Mouse (Mus musculus): ENCODE data around the gene Skap2. TPM values are rescaled to one million over a fixed set of nuclear protein-coding genes. Genes with fewer than 3 reads are reported as not detected.

Gene Skap2
- total RNA-seq, 1 experiment from 2014 or later: 241 TPM

DNA sequence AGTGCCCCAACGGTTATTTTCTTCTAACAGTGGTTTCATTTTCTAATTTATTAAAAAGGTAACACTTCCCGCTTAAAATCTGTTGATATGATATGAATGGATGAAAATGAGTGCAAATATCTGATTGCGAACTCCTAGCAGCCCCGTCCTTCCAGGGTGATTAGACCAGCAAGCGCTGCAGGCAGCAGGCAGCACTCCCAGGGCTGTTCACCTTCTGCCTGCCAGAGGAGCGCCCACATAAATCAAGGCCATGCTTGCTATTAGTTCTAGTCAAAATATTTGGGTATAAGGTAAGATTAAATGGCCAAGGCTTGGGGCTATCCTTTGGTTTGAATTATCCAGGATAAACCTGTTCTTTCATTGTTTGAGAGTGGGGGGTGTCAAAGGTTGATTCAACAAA, 3.0 kb downstream of the Skap2 start:
- no peak for ATAC-seq (replicated peaks in 1 of 2; ENCODE audit: insufficient read depth in 1 of 2, low FRiP score in 2 of 2, low TSS enrichment in 1 of 2, low read depth in 1 of 2, poor library complexity in 2 of 2, severe bottlenecking in 2 of 2)

DNA sequence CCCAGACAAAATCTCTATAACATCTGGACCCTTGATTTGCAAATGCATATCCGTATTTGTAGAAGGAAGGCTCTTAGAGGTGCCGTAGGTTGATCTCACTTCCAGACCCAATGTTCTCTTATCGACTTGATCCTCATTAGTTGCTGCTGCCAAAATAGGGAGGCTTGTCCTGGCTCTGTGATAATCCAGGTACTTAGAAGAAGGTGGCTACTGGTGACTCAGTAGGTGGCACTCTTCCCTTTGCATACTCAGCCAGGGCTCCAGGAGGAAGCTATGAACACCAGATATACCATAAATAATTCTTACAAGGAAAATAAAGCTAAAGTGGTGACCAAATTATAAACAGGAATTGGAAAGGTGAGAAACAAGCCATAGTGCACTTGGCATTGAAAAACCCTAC, 3.6 kb downstream of the Skap2 start:
- no peak for ATAC-seq (replicated peaks in 1 of 2; ENCODE audit: insufficient read depth in 1 of 2, low FRiP score in 2 of 2, low TSS enrichment in 1 of 2, low read depth in 1 of 2, poor library complexity in 2 of 2, severe bottlenecking in 2 of 2)

- no peak for ATAC-seq (replicated peaks in 1 of 2; ENCODE audit: insufficient read depth in 1 of 2, low FRiP score in 2 of 2, low TSS enrichment in 1 of 2, low read depth in 1 of 2, poor library complexity in 2 of 2, severe bottlenecking in 2 of 2)
Measured at GRCm38 (mm10) chr6:52006649-52007218, 5.6 kb downstream of the Skap2 start.

DNA sequence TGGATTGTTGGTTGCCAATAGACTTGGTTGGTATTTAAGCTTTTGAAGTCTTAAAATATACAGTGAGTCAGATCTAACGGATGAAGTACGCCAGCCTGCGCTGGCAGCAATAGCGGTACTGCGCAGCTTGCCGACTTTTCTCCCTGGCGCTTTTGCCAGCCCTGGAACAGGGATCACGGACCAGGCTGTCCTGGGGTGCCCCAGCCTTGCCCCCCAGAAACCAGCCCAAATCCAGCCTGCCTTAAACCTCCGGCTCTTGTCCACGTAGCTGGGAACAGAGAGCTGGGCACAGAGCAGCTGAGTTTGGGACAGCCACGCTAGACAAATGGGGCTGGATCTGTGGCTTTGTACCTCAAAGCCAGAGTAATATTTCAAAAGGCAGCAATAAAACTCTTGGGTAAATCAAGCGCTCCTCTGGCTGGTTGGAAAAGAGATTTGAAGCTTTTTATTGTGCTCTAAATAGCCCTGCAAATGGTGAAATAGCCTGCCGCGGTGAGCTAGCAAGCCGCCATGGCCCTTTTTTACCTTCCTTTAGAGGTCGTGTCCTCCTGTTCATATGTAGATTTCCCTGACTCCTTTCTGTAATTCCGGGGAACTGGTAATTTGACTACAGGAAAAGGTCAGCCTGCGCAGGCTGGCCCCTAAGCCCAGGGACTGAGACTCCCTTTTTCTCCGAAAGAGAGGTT, 6.2 kb downstream of the Skap2 start:
- ATAC-seq (replicated peaks in 1 of 2; ENCODE audit: insufficient read depth in 1 of 2, low FRiP score in 2 of 2, low TSS enrichment in 1 of 2, low read depth in 1 of 2, poor library complexity in 2 of 2, severe bottlenecking in 2 of 2): peak; percentile 25 to 44; a peak in 1 of 4 replicates

DNA sequence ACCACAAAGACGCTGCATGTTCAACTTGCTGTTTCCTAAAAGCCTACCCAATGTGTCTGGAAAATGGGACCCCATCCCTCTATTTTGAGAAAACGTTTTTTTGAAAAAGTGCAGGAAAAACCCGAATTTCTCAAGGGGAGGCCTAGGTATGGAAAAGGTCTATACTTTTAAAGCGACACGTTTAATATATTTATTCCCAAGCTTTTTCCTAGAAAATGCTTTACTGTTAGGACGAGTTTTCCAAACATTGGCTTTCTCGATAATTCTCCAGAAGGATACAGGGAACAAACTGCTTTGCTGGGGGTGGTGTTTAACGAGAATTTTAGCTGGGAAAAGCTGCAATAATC, 6.8 kb downstream of the Skap2 start:
- ATAC-seq (replicated peaks in 1 of 2; ENCODE audit: insufficient read depth in 1 of 2, low FRiP score in 2 of 2, low TSS enrichment in 1 of 2, low read depth in 1 of 2, poor library complexity in 2 of 2, severe bottlenecking in 2 of 2): no peak

DNA sequence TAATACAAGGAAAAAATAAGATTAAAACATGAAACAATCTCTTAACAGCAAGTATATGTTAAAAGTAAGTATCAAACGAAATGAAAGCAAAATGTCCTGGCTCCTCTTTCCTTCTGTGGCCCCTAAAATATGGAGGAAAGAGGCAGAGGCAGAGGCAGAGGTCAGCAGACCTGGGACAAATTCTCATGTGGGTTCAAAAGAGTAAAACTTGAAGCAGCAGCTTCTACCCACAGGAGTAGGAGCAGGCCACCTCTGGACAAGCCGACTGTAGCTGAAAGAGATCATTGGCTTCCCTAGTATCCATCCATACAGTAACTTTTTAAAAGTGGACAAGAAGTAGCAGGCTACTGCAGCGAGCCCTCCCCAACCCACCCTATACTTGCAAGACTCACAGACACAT, 7.4 kb downstream of the Skap2 start:
- no peak for ATAC-seq (replicated peaks in 1 of 2; ENCODE audit: insufficient read depth in 1 of 2, low FRiP score in 2 of 2, low TSS enrichment in 1 of 2, low read depth in 1 of 2, poor library complexity in 2 of 2, severe bottlenecking in 2 of 2)

DNA sequence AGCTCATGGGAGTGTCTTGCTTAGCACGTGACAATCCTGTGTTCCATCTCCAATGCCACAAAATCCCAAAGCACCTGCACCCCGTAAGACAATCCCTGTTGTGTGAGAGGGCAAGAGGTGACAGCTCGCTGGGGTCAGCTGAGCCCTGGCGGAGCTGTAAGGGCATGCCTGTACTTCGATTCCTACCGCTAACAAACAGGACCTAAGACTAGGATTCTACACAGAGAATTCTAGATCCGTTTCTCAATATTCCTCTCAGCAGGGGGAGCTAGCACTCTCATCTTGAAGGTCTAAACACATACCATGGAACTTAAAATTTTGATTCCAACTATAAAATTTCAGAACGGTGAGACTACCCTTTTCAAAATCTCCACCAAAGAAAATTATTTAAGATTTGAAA, 9.7 kb downstream of the Skap2 start:
- peak in 1 of 2 experiments; percentile 53; a peak in 2 of 4 replicates for ATAC-seq (replicated peaks in 1 of 2; ENCODE audit: insufficient read depth in 1 of 2, low FRiP score in 2 of 2, low TSS enrichment in 1 of 2, low read depth in 1 of 2, poor library complexity in 2 of 2, severe bottlenecking in 2 of 2)

GRCm38 (mm10) chr6:51999157-51999478, 13.2 kb downstream of the Skap2 start:
- ATAC-seq (replicated peaks in 1 of 2; ENCODE audit: insufficient read depth in 1 of 2, low FRiP score in 2 of 2, low TSS enrichment in 1 of 2, low read depth in 1 of 2, poor library complexity in 2 of 2, severe bottlenecking in 2 of 2): no peak

- peak in 1 of 2 experiments; percentile 53; a peak in 3 of 4 replicates for ATAC-seq (replicated peaks in 1 of 2; ENCODE audit: insufficient read depth in 1 of 2, low FRiP score in 2 of 2, low TSS enrichment in 1 of 2, low read depth in 1 of 2, poor library complexity in 2 of 2, severe bottlenecking in 2 of 2)
Measured at GRCm38 (mm10) chr6:51998409-51999156, 13.8 kb downstream of the Skap2 start.

GRCm38 (mm10) chr6:51987999-51988398, 24.4 kb downstream of the Skap2 start:
- no peak for ATAC-seq (replicated peaks in 1 of 2; ENCODE audit: insufficient read depth in 1 of 2, low FRiP score in 2 of 2, low TSS enrichment in 1 of 2, low read depth in 1 of 2, poor library complexity in 2 of 2, severe bottlenecking in 2 of 2)

DNA sequence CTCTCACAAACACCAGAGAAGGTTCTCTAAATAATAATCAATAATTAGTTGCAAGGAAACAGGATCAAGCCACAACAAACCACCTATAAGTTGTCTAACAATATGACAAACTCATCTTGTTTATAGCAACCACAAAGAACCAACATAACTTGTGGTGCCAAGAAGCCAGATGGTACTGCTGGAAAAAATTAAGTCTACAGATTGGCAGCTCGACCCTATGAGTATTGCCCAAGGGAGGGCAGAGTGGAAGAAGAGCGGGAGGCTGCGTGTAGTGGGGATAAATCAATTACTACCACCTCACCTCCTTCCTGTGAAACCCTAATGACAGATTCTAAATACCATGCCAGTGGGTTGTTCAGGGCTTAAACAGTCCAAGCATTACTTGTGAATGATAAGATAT, 34.7 kb downstream of the Skap2 start:
- ATAC-seq (replicated peaks in 1 of 2; ENCODE audit: insufficient read depth in 1 of 2, low FRiP score in 2 of 2, low TSS enrichment in 1 of 2, low read depth in 1 of 2, poor library complexity in 2 of 2, severe bottlenecking in 2 of 2): no peak

GRCm38 (mm10) chr6:51975751-51976150, 36.6 kb downstream of the Skap2 start:
- no peak for ATAC-seq (replicated peaks in 1 of 2; ENCODE audit: insufficient read depth in 1 of 2, low FRiP score in 2 of 2, low TSS enrichment in 1 of 2, low read depth in 1 of 2, poor library complexity in 2 of 2, severe bottlenecking in 2 of 2)

- no peak for ATAC-seq (replicated peaks in 1 of 2; ENCODE audit: insufficient read depth in 1 of 2, low FRiP score in 2 of 2, low TSS enrichment in 1 of 2, low read depth in 1 of 2, poor library complexity in 2 of 2, severe bottlenecking in 2 of 2)
Measured at GRCm38 (mm10) chr6:51958992-51959391, 53.4 kb downstream of the Skap2 start.

DNA sequence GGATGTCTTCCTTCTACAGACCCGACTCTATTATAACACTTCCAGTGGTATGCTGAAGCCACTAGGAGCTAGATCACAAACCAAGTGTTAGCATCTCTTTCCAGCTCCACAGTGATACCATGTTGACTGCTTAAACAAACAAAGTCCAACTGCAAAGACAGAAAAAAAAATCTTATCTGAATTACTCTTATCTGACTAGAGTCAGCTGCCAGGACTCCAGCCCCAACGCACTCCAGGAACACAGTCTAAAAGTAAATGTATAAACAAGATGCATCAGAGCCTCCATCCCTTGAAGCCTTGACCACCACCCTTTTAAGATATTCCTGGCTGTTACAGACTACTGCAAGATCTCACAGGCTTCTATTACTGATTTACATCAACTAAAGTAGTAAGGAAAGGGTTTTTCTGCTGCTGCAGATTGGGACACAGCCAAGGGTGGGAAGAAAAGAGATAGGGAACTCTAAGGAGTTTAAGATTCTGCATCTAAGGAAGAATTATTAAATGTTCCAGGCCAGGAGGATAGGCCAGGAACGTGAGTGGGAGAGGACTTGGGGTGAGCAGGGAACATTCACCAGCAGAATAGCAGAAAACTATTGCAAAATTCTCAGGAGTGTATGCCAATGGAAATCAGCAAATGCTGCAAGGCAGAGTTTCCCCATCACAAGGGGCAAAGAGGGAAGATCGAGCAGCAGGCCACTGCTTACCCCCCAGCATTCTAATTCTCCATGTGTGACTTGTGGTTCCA, 56.1 kb downstream of the Skap2 start:
- no peak for ATAC-seq (replicated peaks in 1 of 2; ENCODE audit: insufficient read depth in 1 of 2, low FRiP score in 2 of 2, low TSS enrichment in 1 of 2, low read depth in 1 of 2, poor library complexity in 2 of 2, severe bottlenecking in 2 of 2)

DNA sequence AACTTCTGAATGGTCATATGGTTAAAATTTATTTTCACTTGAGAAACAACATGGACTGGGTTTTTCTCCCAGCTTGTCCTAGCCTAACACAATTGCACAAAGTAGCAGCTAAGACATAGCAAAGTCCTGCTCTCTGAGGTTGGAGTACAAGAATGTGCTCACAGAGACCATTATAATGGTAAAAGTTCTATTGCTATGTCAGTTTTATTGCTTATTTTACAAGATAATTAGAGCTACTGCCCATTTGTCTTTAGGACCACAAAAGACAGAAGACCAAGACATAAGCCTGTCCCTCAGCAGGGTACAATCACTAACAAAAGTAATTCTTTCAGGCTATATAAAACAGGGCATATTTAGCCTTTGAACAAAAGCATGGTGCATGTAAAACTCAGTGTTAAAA, 64.7 kb downstream of the Skap2 start:
- no peak for ATAC-seq (replicated peaks in 1 of 2; ENCODE audit: insufficient read depth in 1 of 2, low FRiP score in 2 of 2, low TSS enrichment in 1 of 2, low read depth in 1 of 2, poor library complexity in 2 of 2, severe bottlenecking in 2 of 2)

- ATAC-seq (replicated peaks in 1 of 2; ENCODE audit: insufficient read depth in 1 of 2, low FRiP score in 2 of 2, low TSS enrichment in 1 of 2, low read depth in 1 of 2, poor library complexity in 2 of 2, severe bottlenecking in 2 of 2): no peak
Measured at GRCm38 (mm10) chr6:51944916-51945315, 67.4 kb downstream of the Skap2 start.

- ATAC-seq (replicated peaks in 1 of 2; ENCODE audit: insufficient read depth in 1 of 2, low FRiP score in 2 of 2, low TSS enrichment in 1 of 2, low read depth in 1 of 2, poor library complexity in 2 of 2, severe bottlenecking in 2 of 2): no peak
Measured at GRCm38 (mm10) chr6:51933998-51934397, 78.4 kb downstream of the Skap2 start.

- no peak for ATAC-seq (replicated peaks in 1 of 2; ENCODE audit: insufficient read depth in 1 of 2, low FRiP score in 2 of 2, low TSS enrichment in 1 of 2, low read depth in 1 of 2, poor library complexity in 2 of 2, severe bottlenecking in 2 of 2)
Measured at GRCm38 (mm10) chr6:51933034-51933611, 79.2 kb downstream of the Skap2 start.
